Mouse (Mus musculus): ENCODE measurements around the gene Jmjd6. TPM values are rescaled to one million over a fixed set of nuclear protein-coding genes. Genes with fewer than 3 reads are reported as not detected.

Gene Jmjd6
- polyA plus RNA-seq (2012; rRNA removed): 33.0 and 34.8 TPM in 2 replicates

- under 1% methylated on average over 72 of the region's 72 CpGs for WGBS
- peak within 1 kb of the TSS; percentile 88 for H3K27ac ChIP-seq (ENCODE audit: insufficient read depth, low read length)
- peak within 1 kb of the TSS; percentile 99 for H3K4me3 ChIP-seq (replicated peaks; ENCODE audit: insufficient read depth, low read depth, low read length)
- TF ChIP-seq POLR2A (IDR thresholded peaks at IDR 0.05; ENCODE audit: borderline replicate concordance, insufficient read depth, low read length) (peak; percentile 61), CTCF (IDR thresholded peaks at IDR 0.05; ENCODE audit: borderline replicate concordance, insufficient read depth, low read depth, low read length) (no peak)
- no peaks in the 10 kb centered on the region for H3K27me3 ChIP-seq (ENCODE audit: control insufficient read depth, insufficient read depth, low read length)
- peaks cover 16% of the 10 kb centered on the region for H3K4me1 ChIP-seq (ENCODE audit: control insufficient read depth, insufficient read depth, low read length)
- DNase-seq: peak; percentile 98 to 99
Observed at GRCm38 (mm10) chr11:116843261-116844233, at the start of gene Jmjd6, which contains the start of gene Mettl23. Gene Jmjd6, minus strand, starts transcription at chr11:116843449. Gene Mettl23, plus strand, starts transcription at chr11:116843278.

GRCm38 (mm10) chr11:116887136-116887535 lies 43.9 kb upstream of the Jmjd6 start:
- H3K4me3 ChIP-seq (replicated peaks; ENCODE audit: insufficient read depth, low read depth, low read length): no peak overlapping the region
- H3K27me3 ChIP-seq (ENCODE audit: control insufficient read depth, insufficient read depth, low read length): no peaks in the 10 kb centered on the region
- H3K4me1 ChIP-seq (ENCODE audit: control insufficient read depth, insufficient read depth, low read length): no peaks in the 10 kb centered on the region; the same call in 1 of the 2 replicates
- H3K27ac ChIP-seq (ENCODE audit: insufficient read depth, low read length): no peak overlapping the region
- WGBS: 76% methylated on average over 5 of the region's 5 CpGs
- no peak for TF ChIP-seq CTCF (IDR thresholded peaks at IDR 0.05; ENCODE audit: borderline replicate concordance, insufficient read depth, low read depth, low read length)
- DNase-seq: no peak

- 5% methylated on average over 28 of the region's 28 CpGs for WGBS
- no peaks in the 10 kb centered on the region for H3K4me1 ChIP-seq (ENCODE audit: control insufficient read depth, insufficient read depth, low read length)
- no peak overlapping the region for H3K27ac ChIP-seq (ENCODE audit: insufficient read depth, low read length)
- no peak for TF ChIP-seq POLR2A (IDR thresholded peaks at IDR 0.05; ENCODE audit: borderline replicate concordance, insufficient read depth, low read length)
- peak; percentile 85 for TF ChIP-seq CTCF (IDR thresholded peaks at IDR 0.05; ENCODE audit: borderline replicate concordance, insufficient read depth, low read depth, low read length)
- H3K4me3 ChIP-seq (replicated peaks; ENCODE audit: insufficient read depth, low read depth, low read length): peak overlapping the region; percentile 73
- no peaks in the 10 kb centered on the region for H3K27me3 ChIP-seq (ENCODE audit: control insufficient read depth, insufficient read depth, low read length)
- peak; percentile 77 to 78 for DNase-seq
Observed at GRCm38 (mm10) chr11:116885275-116886151, 42.3 kb upstream of the Jmjd6 start.

GRCm38 (mm10) chr11:116884061-116884460 lies 40.8 kb upstream of the Jmjd6 start:
- no peak for DNase-seq
- Histone ChIP-seq H3K4me3 (replicated peaks; ENCODE audit: insufficient read depth, low read depth, low read length) (no peak overlapping the region), H3K27me3 (ENCODE audit: control insufficient read depth, insufficient read depth, low read length) (no peaks in the 10 kb centered on the region), H3K4me1 (ENCODE audit: control insufficient read depth, insufficient read depth, low read length) (no peaks in the 10 kb centered on the region), H3K27ac (ENCODE audit: insufficient read depth, low read length) (no peak overlapping the region)
- 91% methylated on average over 6 of the region's 6 CpGs for WGBS
- TF ChIP-seq CTCF (IDR thresholded peaks at IDR 0.05; ENCODE audit: borderline replicate concordance, insufficient read depth, low read depth, low read length): no peak
- TF ChIP-seq POLR2A (IDR thresholded peaks at IDR 0.05; ENCODE audit: borderline replicate concordance, insufficient read depth, low read length): no peak

GRCm38 (mm10) chr11:116882446-116882845 lies 39.2 kb upstream of the Jmjd6 start:
- no peak overlapping the region for H3K4me3 ChIP-seq (replicated peaks; ENCODE audit: insufficient read depth, low read depth, low read length)
- H3K4me1 ChIP-seq (ENCODE audit: control insufficient read depth, insufficient read depth, low read length): peaks cover 3% of the 10 kb centered on the region; the same call in 1 of the 2 replicates
- DNase-seq: no peak
- 91% methylated on average over 10 of the region's 10 CpGs for WGBS
- TF ChIP-seq POLR2A (IDR thresholded peaks at IDR 0.05; ENCODE audit: borderline replicate concordance, insufficient read depth, low read length): no peak
- TF ChIP-seq CTCF (IDR thresholded peaks at IDR 0.05; ENCODE audit: borderline replicate concordance, insufficient read depth, low read depth, low read length): no peak
- H3K27me3 ChIP-seq (ENCODE audit: control insufficient read depth, insufficient read depth, low read length): no peaks in the 10 kb centered on the region
- H3K27ac ChIP-seq (ENCODE audit: insufficient read depth, low read length): no peak overlapping the region

- Histone ChIP-seq H3K27me3 (ENCODE audit: control insufficient read depth, insufficient read depth, low read length) (no peaks in the 10 kb centered on the region), H3K27ac (ENCODE audit: insufficient read depth, low read length) (no peak overlapping the region), H3K4me1 (ENCODE audit: control insufficient read depth, insufficient read depth, low read length) (peaks cover 3% of the 10 kb centered on the region; the same call in 1 of the 2 replicates), H3K4me3 (replicated peaks; ENCODE audit: insufficient read depth, low read depth, low read length) (no peak overlapping the region)
- no peak for DNase-seq
- WGBS: 58% methylated on average over 5 of the region's 5 CpGs
- no peak for TF ChIP-seq POLR2A (IDR thresholded peaks at IDR 0.05; ENCODE audit: borderline replicate concordance, insufficient read depth, low read length)
- no peak for TF ChIP-seq CTCF (IDR thresholded peaks at IDR 0.05; ENCODE audit: borderline replicate concordance, insufficient read depth, low read depth, low read length)
Observed at GRCm38 (mm10) chr11:116881440-116881839, 38.2 kb upstream of the Jmjd6 start.

GRCm38 (mm10) chr11:116880839-116881238 lies 37.6 kb upstream of the Jmjd6 start:
- Histone ChIP-seq H3K4me1 (ENCODE audit: control insufficient read depth, insufficient read depth, low read length) (peaks cover 3% of the 10 kb centered on the region; the same call in 1 of the 2 replicates), H3K27ac (ENCODE audit: insufficient read depth, low read length) (no peak overlapping the region), H3K4me3 (replicated peaks; ENCODE audit: insufficient read depth, low read depth, low read length) (no peak overlapping the region), H3K27me3 (ENCODE audit: control insufficient read depth, insufficient read depth, low read length) (no peaks in the 10 kb centered on the region; the same call in 1 of the 2 replicates)
- peak; percentile 28 to 35 for DNase-seq
- TF ChIP-seq POLR2A (IDR thresholded peaks at IDR 0.05; ENCODE audit: borderline replicate concordance, insufficient read depth, low read length) (no peak), CTCF (IDR thresholded peaks at IDR 0.05; ENCODE audit: borderline replicate concordance, insufficient read depth, low read depth, low read length) (no peak)
- 17% methylated on average over 7 of the region's 7 CpGs for WGBS

Data from cerebellum, adult 2 months (tissue).